Mouse (Mus musculus) heart, adult 10 weeks (tissue): Measurements from ENCODE around the gene Faf2. TPM values are rescaled to one million over a fixed set of nuclear protein-coding genes. Genes with fewer than 3 reads are reported as not detected.

Experiments
- polyA plus RNA-seq: library from polyadenylated mRNA; stranded (reverse); fragments of 350-450 nt; fragmentation: Illumina TruSeq; extraction: RNeasy Lipid Tissue Mini Kit (QIAGEN cat#74804); gene quantifications from one replicate; pipeline ENCODE4 v1.2.3, GENCODE M21; 2014; ENCODE audit warnings: low read depth, low replicate concordance

The Faf2 gene
- 15.1 TPM for polyA plus RNA-seq

DNA sequence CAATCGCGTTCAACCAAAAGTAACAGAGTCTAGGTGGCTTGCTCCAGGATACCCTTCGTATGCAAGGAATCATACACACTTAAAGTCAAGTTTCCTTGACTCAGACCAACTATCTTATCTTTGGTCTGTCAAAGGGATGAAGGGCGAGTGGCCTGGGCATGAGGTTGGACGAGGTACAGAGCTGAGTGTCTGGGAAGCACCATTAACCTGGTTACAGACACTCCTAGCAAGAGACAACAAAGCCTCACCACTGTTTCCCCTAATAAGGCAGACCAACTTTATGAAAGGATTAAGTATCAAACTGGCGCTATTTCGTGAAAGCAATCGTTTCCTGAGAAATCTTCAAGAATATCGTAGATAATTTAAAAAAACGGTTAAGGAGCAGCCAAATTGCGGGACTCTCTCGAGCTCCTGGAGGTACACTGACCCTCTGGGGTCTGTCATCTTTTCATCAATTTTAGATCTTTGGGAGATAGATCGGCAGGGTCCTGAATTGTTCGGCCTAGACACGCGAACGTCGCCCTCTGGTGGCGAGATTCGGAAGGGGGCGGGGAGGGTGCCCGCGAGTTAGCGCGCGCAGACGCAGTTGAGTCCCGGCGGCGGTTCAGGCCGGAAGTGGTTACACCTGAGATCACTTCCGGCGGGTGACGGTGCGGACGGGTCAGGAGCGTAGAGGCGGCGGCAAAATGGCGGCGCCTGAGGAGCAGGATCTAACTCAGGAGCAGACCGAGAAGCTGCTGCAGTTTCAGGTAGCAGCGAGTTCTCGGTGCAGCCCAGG is at the start of gene Faf2:
Gene Faf2, plus strand, starts transcription at position 630 of the 778 bp plus-strand sequence.

GRCm38 (mm10) chr13:54574854-54575481 is 46.6 kb upstream of the Faf2 start, which contains the start of gene Arl10:
TSS of gene Arl10 (plus strand) at chr13:54575015.

DNA sequence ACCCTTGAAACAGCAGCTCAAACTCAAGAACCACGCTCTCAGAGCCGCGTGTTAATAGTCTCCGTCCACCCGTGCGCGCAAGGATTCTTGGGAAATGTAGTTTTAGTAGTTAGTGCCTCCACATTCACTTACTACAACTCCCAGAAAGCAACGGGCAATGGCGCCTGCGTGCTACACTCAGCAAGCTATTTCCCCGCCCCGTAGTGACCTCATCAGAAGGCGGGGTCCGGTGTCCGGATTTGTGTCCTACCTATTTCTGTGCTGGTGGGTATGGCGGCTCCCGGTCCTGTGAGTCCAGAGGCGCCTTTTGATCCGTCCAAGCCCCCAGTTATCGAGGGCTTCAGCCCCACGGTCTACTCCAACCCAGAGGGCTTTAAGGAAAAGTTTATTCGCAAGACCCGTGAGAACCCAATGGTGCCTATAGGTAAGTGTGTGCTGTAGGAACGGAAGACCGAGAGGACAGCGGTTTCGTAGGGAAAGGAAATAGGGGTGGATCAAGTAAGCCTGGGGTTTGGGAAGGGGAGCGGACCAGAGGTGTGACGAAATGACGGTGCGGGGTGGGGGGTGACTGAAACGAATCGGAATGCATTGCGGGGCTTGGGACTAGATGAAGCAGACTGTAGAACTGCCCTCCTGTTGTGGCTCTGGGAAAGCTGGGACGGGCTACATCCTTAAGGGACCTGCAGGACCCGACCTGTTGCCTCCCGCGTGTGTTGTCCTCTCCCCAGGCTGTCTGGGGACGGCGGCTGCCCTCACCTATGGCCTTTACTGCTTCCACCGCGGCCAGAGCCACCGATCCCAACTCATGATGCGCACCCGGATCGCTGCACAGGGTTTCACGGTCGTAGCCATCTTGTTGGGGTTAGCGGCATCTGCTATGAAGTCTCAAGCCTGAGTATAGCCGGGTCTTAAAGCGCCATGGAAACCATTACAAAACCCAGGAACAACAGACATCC is 31.3 kb upstream of the Faf2 start, which contains the start of the genes Nop16 and Higd2a:
Gene Nop16, minus strand, starts transcription at position 95 of the 956 bp plus-strand sequence.
Gene Higd2a, plus strand, starts transcription at position 212 of the 956 bp plus-strand sequence.

GRCm38 (mm10) chr13:54610972-54611754 is 10.4 kb upstream of the Faf2 start, which contains the start of gene Cltb:
TSS of gene Cltb (minus strand) at chr13:54611344.

GRCm38 (mm10) chr13:54693558-54694347 is 72.2 kb downstream of the Faf2 start, which contains the start of gene Rnf44:
TSS of gene Rnf44 (minus strand) at chr13:54693907.

DNA sequence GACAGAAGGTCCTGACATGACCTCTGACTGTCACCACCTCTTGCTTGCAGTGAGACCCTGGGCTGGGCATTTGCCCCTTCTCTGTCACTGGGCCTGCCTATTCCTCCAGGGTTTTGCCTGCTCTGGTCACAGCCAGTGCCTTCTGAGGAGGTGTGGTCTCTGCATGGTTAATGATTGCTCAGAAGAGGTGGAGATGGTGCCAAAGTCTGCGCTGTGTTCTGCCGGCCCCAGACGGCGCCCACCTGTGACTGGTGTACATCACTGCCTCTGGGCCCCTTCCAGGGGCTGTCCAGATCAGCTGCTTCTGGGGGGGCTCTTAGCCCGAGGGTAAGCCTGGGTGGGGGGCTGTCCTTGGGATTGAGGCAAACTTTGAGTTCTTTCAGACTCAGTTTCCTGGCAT is 79.7 kb downstream of the Faf2 start, which contains the start of gene Cdhr2:
Gene Cdhr2, plus strand, starts transcription at position 219 of the 400 bp plus-strand sequence.

Other genes starting within 250 kb of the Faf2 start
- 16.4 TPM for gene Thoc3, start 152.9 kb upstream of the Faf2 start, polyA plus RNA-seq
- 3.4 TPM for gene Simc1, start 118.0 kb upstream of the Faf2 start, polyA plus RNA-seq
- 111 TPM for gene 4833439L19Rik, start 56.3 kb upstream of the Faf2 start, polyA plus RNA-seq
- 6.3 TPM for gene Arl10, start 46.8 kb upstream of the Faf2 start, polyA plus RNA-seq
- 21.3 TPM for gene Nop16, start 31.7 kb upstream of the Faf2 start, polyA plus RNA-seq
- 199 TPM for gene Higd2a, start 31.6 kb upstream of the Faf2 start, polyA plus RNA-seq
- gene Cltb, start 10.4 kb upstream of the Faf2 start, polyA plus RNA-seq, result 65.5 TPM
- 37.2 TPM for gene Rnf44, start 72.1 kb downstream of the Faf2 start, polyA plus RNA-seq
- gene Cdhr2, start 79.7 kb downstream of the Faf2 start, polyA plus RNA-seq, result not detected
- gene Gprin1, start 128.1 kb downstream of the Faf2 start, polyA plus RNA-seq, result not detected
- not detected for gene Sncb, start 144.8 kb downstream of the Faf2 start, polyA plus RNA-seq
- not detected for gene Eif4e1b, start 162.2 kb downstream of the Faf2 start, polyA plus RNA-seq
- 11.7 TPM for gene Tspan17, start 167.6 kb downstream of the Faf2 start, polyA plus RNA-seq